Mouse (Mus musculus): ENCODE measurements around the gene Igsf3. TPM values are rescaled to one million over a fixed set of nuclear protein-coding genes. Genes with fewer than 3 reads are reported as not detected.

Igsf3 gene
- polyA plus RNA-seq, 1 experiment from 2014 or later, result 98.6 TPM

Other genes starting within 250 kb of the Igsf3 start
- 0.37 and 0.57 TPM in 2 replicates for gene Cd2, start 89.1 kb upstream of the Igsf3 start, polyA plus RNA-seq (2015; fragmentation: Nextera tagmentation; extraction: Ambion mirVana)
- gene Atp1a1, start 227.6 kb downstream of the Igsf3 start, polyA plus RNA-seq (2015; fragmentation: Nextera tagmentation; extraction: Ambion mirVana), result 42.7 and 49.2 TPM in 2 replicates

Data from forebrain, embryonic 16.5 days (tissue).